Mouse (Mus musculus) bone marrow, adult 2 months (tissue): ENCODE measurements at regions not wholly inside any gene's neighbourhood (a gene's known extent, or its start where the extent isn't known, plus 50 kb on each side); places are given as distances from the start of the nearest gene placed in this dataset.

ENCODE experiments used
- CTCF ChIP-seq: fragments of 200-500 bp; IDR thresholded peaks from 2 replicates; pipeline ENCODE4 v1.5.1; 2011; ENCODE audit warnings: low read length, control low read depth; ENCODE audit not compliant: control insufficient read depth, insufficient read depth
- POLR2A ChIP-seq: fragments of 200-500 bp; IDR thresholded peaks from 2 replicates; pipeline ENCODE4 v1.6.1; 2011; ENCODE audit warnings: low read depth, mild to moderate bottlenecking, control low read depth, low read length, borderline replicate concordance; ENCODE audit not compliant: control insufficient read depth

GRCm38 (mm10) chr15:64434502-64434901, 374.2 kb upstream of the Fam49b start:
- TF ChIP-seq CTCF (no peak), POLR2A (no peak)
